Mouse (Mus musculus) neural tube, embryonic 12.5 days (tissue): ENCODE measurements at regions not wholly inside any gene's neighbourhood (a gene's known extent, or its start where the extent isn't known, plus 50 kb on each side); places are given as distances from the start of the nearest gene placed in this dataset.
A peak's percentile ranks its signal among the peaks of the same experiment; 100 is the strongest.

Experiments
- ATAC-seq: fragments of 200-750 bp; cut with Nextera tagmentation; 2 replicates; pipeline ENCODE4 v1.8.0; 2017; ENCODE audit warnings: low read depth, mild to moderate bottlenecking, moderate TSS enrichment, moderate library complexity; ENCODE audit not compliant: low FRiP score
- H3K27ac ChIP-seq: fragments of 300-500 bp; sonication (generic); 2 replicates; pipeline ENCODE4 v1.5.1; 2016
- H3K27me3 ChIP-seq: fragments of 300-500 bp; sonication (generic); replicated peaks from 2 replicates; pipeline ENCODE4 v1.6.1; 2016; ENCODE audit warnings: mild to moderate bottlenecking
- H3K36me3 ChIP-seq: fragments of 300-500 bp; sonication (generic); 2 replicates; pipeline ENCODE4 v1.6.1; 2016; ENCODE audit warnings: mild to moderate bottlenecking
- H3K4me1 ChIP-seq: fragments of 300-500 bp; sonication (generic); 2 replicates; pipeline ENCODE4 v1.6.1; 2016
- H3K4me2 ChIP-seq: fragments of 300-500 bp; sonication (generic); replicated peaks from 2 replicates; pipeline ENCODE4 v1.6.1; 2016; ENCODE audit warnings: mild to moderate bottlenecking
- H3K4me3 ChIP-seq: fragments of 300-500 bp; sonication (generic); 2 replicates; pipeline ENCODE4 v1.5.1; 2016
- H3K9ac ChIP-seq: fragments of 300-500 bp; sonication (generic); 2 replicates; pipeline ENCODE4 v1.6.1; 2016; ENCODE audit warnings: mild to moderate bottlenecking
- H3K9me3 ChIP-seq: fragments of 300-500 bp; sonication (generic); 2 replicates; pipeline ENCODE4 v1.6.1; 2016; ENCODE audit warnings: mild to moderate bottlenecking
- WGBS: fragments of 180-500 bp; shearing (Covaris S2); methylation state at CpG from one replicate; pipeline ENCODE4 v1.1.7; 2016; 5-methylcytosine and 5-hydroxymethylcytosine counted together

DNA sequence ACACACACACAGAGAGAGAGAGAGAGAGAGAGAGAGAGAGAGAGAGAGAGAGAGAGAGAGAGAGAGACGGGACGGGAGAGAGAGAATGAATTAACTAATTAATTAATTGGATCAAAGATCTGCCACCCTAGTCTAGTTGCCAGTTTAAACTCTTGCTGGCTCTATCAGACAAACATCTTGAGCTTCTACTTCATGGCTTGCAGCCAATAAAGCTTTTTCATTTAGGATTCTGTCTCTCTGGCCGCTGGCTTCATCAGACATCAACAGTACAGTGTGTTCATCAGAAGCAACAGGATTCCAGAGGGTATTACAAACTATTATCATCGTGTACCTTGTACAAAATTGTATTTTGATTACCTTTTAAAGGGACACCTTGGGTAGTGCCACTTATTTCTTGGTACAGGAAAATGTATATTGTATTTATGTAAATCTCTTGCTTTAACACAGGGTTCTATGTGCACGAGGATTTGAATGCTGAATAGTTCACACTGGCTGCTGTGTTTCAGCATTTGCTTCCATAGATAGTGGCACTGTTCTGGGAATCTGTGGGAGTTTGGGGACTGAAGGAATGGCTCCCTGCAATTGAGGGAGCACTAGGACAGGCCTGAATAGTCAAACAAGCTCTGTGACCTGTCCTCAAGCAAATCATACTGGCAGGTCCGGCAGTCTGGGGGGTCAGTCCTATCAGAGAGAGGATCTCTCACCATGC, 293.9 kb upstream of the Sphkap start:
- no peak overlapping the region for H3K9ac ChIP-seq
- no peaks in the 10 kb centered on the region for H3K4me1 ChIP-seq
- H3K27me3 ChIP-seq: no peaks in the 10 kb centered on the region
- H3K4me2 ChIP-seq: no peak overlapping the region
- H3K4me3 ChIP-seq: no peak overlapping the region
- H3K27ac ChIP-seq: no peak overlapping the region
- WGBS: 81% methylated on average over 6 of the region's 6 CpGs
- no peaks in the 10 kb centered on the region for H3K36me3 ChIP-seq
- no peak for ATAC-seq
- H3K9me3 ChIP-seq: no peaks in the 10 kb centered on the region

DNA sequence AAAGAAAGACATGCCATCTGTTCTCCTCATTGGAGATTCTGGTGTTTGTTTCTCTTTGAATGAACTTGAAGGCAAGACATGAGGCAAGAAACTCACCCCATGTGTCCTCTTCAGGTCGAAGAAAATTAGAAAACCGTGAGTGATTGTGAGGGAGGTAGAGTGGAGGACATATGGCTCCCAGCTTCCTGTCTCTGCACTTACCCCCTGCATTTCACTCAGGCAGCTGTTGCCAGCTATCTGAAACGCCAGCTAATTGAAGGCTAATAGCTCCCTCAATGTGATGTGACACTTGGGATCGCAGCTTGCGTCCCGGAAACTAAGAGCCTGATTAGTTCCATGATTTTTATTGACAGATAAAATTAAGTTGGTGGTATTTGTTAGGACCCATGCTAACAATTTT, 289.4 kb upstream of the Sphkap start:
- Histone ChIP-seq H3K9ac (no peak overlapping the region), H3K4me2 (no peak overlapping the region), H3K27me3 (no peaks in the 10 kb centered on the region), H3K36me3 (no peaks in the 10 kb centered on the region), H3K27ac (no peak overlapping the region), H3K4me3 (no peak overlapping the region), H3K9me3 (no peaks in the 10 kb centered on the region), H3K4me1 (no peaks in the 10 kb centered on the region)
- 30% methylated on average over 6 of the region's 6 CpGs for WGBS
- ATAC-seq: peak; percentile 72

- H3K27me3 ChIP-seq: no peaks in the 10 kb centered on the region
- H3K9ac ChIP-seq: no peak overlapping the region
- no peaks in the 10 kb centered on the region for H3K9me3 ChIP-seq
- H3K4me3 ChIP-seq: no peak overlapping the region
- no peaks in the 10 kb centered on the region for H3K4me1 ChIP-seq
- H3K27ac ChIP-seq: no peak overlapping the region
- 82% methylated on average over 3 of the region's 3 CpGs for WGBS
- H3K4me2 ChIP-seq: no peak overlapping the region
- H3K36me3 ChIP-seq: no peaks in the 10 kb centered on the region
- no peak for ATAC-seq
These were observed 277.2 kb upstream of the Sphkap start for GRCm38 (mm10) chr1:83685221-83685620.

DNA sequence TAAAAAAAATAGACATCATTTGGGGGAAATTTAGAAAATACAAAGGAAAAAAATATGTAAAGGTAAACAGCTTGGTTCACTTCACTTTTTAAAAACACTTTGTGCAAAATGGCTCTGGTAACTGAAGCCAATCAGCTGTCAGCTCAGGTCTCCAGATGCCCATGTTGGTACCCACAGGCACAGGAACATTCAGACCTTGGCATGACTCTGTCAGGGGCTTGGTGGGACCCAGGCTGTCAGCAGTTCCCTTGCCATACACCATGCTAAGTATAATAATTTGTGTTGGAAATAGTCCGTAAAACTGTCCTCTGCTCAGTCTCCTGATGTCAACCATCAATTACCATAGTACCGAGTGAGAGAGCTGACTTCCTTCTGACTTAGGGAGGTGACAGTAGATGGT, 257.3 kb upstream of the Sphkap start:
- no peak overlapping the region for H3K4me2 ChIP-seq
- H3K9me3 ChIP-seq: no peaks in the 10 kb centered on the region
- H3K27me3 ChIP-seq: no peaks in the 10 kb centered on the region
- ATAC-seq: no peak
- no peak overlapping the region for H3K4me3 ChIP-seq
- WGBS: 90% methylated on average over 2 of the region's 2 CpGs
- H3K4me1 ChIP-seq: no peaks in the 10 kb centered on the region
- no peak overlapping the region for H3K9ac ChIP-seq
- no peak overlapping the region for H3K27ac ChIP-seq
- no peaks in the 10 kb centered on the region for H3K36me3 ChIP-seq

- no peak overlapping the region for H3K4me3 ChIP-seq
- WGBS: 96% methylated on average over 3 of the region's 3 CpGs
- no peaks in the 10 kb centered on the region for H3K36me3 ChIP-seq
- H3K9ac ChIP-seq: no peak overlapping the region
- H3K4me1 ChIP-seq: no peaks in the 10 kb centered on the region
- H3K9me3 ChIP-seq: no peaks in the 10 kb centered on the region
- H3K27me3 ChIP-seq: no peaks in the 10 kb centered on the region
- H3K4me2 ChIP-seq: no peak overlapping the region
- no peak overlapping the region for H3K27ac ChIP-seq
- no peak for ATAC-seq
These were observed 254.1 kb upstream of the Sphkap start for GRCm38 (mm10) chr1:83661808-83662802.

DNA sequence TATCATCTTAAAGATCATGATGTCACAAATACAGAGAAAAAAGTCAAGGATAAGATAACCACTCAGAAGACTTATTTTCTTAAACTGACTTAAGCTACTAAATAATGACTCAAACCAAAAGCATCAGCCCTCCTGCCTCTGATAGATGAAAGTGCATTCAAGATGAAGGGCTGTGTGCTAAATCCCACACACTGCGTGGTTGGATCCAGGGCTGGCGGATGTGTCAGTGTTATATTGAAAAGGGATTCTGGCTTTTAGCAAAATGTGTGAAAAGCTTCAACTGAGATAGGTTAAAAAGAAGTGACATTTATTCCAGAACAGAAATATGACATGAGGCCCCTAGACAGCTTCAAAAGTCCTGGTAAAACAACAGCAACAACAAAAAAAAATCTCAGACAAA, 245.7 kb upstream of the Sphkap start:
- Histone ChIP-seq H3K4me3 (no peak overlapping the region), H3K9me3 (no peaks in the 10 kb centered on the region), H3K4me2 (no peak overlapping the region), H3K36me3 (no peaks in the 10 kb centered on the region), H3K27me3 (no peaks in the 10 kb centered on the region), H3K27ac (no peak overlapping the region), H3K9ac (no peak overlapping the region), H3K4me1 (no peaks in the 10 kb centered on the region)
- WGBS: 90% methylated on average over 2 of the region's 2 CpGs
- no peak for ATAC-seq

- Histone ChIP-seq H3K9ac (no peak overlapping the region), H3K27me3 (no peaks in the 10 kb centered on the region), H3K27ac (no peak overlapping the region), H3K4me2 (no peak overlapping the region), H3K4me3 (no peak overlapping the region), H3K4me1 (no peaks in the 10 kb centered on the region), H3K36me3 (no peaks in the 10 kb centered on the region), H3K9me3 (no peaks in the 10 kb centered on the region)
- WGBS: 82% methylated on average over 1 of the region's 1 CpGs
- no peak for ATAC-seq
These were observed 237.6 kb upstream of the Sphkap start for GRCm38 (mm10) chr1:83645606-83646005.

GRCm38 (mm10) chr1:83642656-83643055, 234.7 kb upstream of the Sphkap start:
- Histone ChIP-seq H3K27me3 (no peaks in the 10 kb centered on the region), H3K4me1 (no peaks in the 10 kb centered on the region), H3K27ac (no peak overlapping the region), H3K4me3 (no peak overlapping the region), H3K36me3 (no peaks in the 10 kb centered on the region), H3K4me2 (no peak overlapping the region), H3K9me3 (no peaks in the 10 kb centered on the region), H3K9ac (no peak overlapping the region)
- no peak for ATAC-seq

GRCm38 (mm10) chr1:83636051-83636450, 228.1 kb upstream of the Sphkap start:
- H3K36me3 ChIP-seq: no peaks in the 10 kb centered on the region
- no peaks in the 10 kb centered on the region for H3K9me3 ChIP-seq
- no peak overlapping the region for H3K27ac ChIP-seq
- no peak overlapping the region for H3K4me2 ChIP-seq
- no peaks in the 10 kb centered on the region for H3K27me3 ChIP-seq
- WGBS: 80% methylated on average over 3 of the region's 3 CpGs
- H3K4me1 ChIP-seq: no peaks in the 10 kb centered on the region
- H3K9ac ChIP-seq: no peak overlapping the region
- no peak for ATAC-seq
- no peak overlapping the region for H3K4me3 ChIP-seq

GRCm38 (mm10) chr1:83631798-83632197, 223.8 kb upstream of the Sphkap start:
- Histone ChIP-seq H3K9me3 (no peaks in the 10 kb centered on the region), H3K4me2 (no peak overlapping the region), H3K27ac (no peak overlapping the region), H3K4me3 (no peak overlapping the region), H3K9ac (no peak overlapping the region), H3K4me1 (no peaks in the 10 kb centered on the region), H3K27me3 (no peaks in the 10 kb centered on the region), H3K36me3 (no peaks in the 10 kb centered on the region)
- peak; percentile 48; the same call in 1 of the 2 replicates for ATAC-seq
- 50% methylated on average over 4 of the region's 4 CpGs for WGBS

GRCm38 (mm10) chr1:83631394-83631793, 223.4 kb upstream of the Sphkap start:
- no peak overlapping the region for H3K4me2 ChIP-seq
- H3K27me3 ChIP-seq: no peaks in the 10 kb centered on the region
- H3K4me3 ChIP-seq: no peak overlapping the region
- WGBS: 81% methylated on average over 7 of the region's 7 CpGs
- no peak overlapping the region for H3K9ac ChIP-seq
- H3K36me3 ChIP-seq: no peaks in the 10 kb centered on the region
- no peak overlapping the region for H3K27ac ChIP-seq
- H3K9me3 ChIP-seq: no peaks in the 10 kb centered on the region
- 0 out of 2 replicates have a peak, but pooled peaks have one; percentile 29 for ATAC-seq
- H3K4me1 ChIP-seq: no peaks in the 10 kb centered on the region

DNA sequence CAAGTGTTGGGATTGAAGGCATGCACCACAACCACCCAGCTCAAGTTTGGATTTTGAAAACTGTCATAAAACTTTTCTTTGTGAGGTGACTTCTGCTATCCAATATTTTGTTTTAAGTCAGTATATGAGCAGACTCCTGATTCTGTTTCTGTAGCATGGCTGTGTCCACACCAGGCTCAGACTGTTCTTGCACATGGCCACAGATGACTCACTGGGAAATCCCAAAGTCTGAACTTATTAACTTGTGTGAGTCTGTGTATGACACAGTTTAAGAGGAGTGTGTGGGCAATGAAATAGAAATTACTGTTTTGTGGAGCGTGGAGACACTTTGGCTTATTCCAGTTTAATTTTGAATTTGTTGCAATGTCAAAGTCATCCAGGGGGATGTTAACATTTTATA, 179.3 kb upstream of the Sphkap start:
- 98% methylated on average over 1 of the region's 1 CpGs for WGBS
- Histone ChIP-seq H3K36me3 (no peaks in the 10 kb centered on the region), H3K4me2 (no peak overlapping the region), H3K27me3 (no peaks in the 10 kb centered on the region), H3K9ac (no peak overlapping the region), H3K9me3 (no peaks in the 10 kb centered on the region), H3K4me1 (no peaks in the 10 kb centered on the region), H3K4me3 (no peak overlapping the region), H3K27ac (no peak overlapping the region)
- ATAC-seq: no peak
